Mouse (Mus musculus) CD4-positive, CD25-positive, alpha-beta regulatory T cell, adult 2 months (primary cell): ENCODE measurements at regions not wholly inside any gene's neighbourhood (a gene's known extent, or its start where the extent isn't known, plus 50 kb on each side); places are given as distances from the start of the nearest gene placed in this dataset.

ENCODE experiments used
- DNase-seq: peaks from one replicate; pipeline ENCODE4 v3.0.0-alpha.2; 2012; ENCODE audit warnings: low read depth, low spot score

- DNase-seq, result no peak
Measured at GRCm38 (mm10) chr5:75342599-75342998, 190.5 kb downstream of the Pdgfra start.

- no peak for DNase-seq
Measured at GRCm38 (mm10) chr5:75346836-75347773, 195.0 kb downstream of the Pdgfra start.

- no peak for DNase-seq
Measured at GRCm38 (mm10) chr5:75347774-75348116, 195.7 kb downstream of the Pdgfra start.

GRCm38 (mm10) chr5:75355266-75355665, 203.2 kb downstream of the Pdgfra start:
- no peak for DNase-seq

GRCm38 (mm10) chr5:75358869-75359268, 206.8 kb downstream of the Pdgfra start:
- DNase-seq, result no peak

GRCm38 (mm10) chr5:75363832-75364231, 210.9 kb upstream of the Kit start:
- no peak for DNase-seq

GRCm38 (mm10) chr5:75367282-75367681, 207.4 kb upstream of the Kit start:
- no peak for DNase-seq

GRCm38 (mm10) chr5:75368691-75369090, 206.0 kb upstream of the Kit start:
- DNase-seq, result no peak

GRCm38 (mm10) chr5:75372849-75373248, 201.9 kb upstream of the Kit start:
- peak; percentile 39 for DNase-seq

- no peak for DNase-seq
Measured at GRCm38 (mm10) chr5:75377311-75378300, 197.1 kb upstream of the Kit start.

GRCm38 (mm10) chr5:75378655-75379054, 196.1 kb upstream of the Kit start:
- peak; percentile 69 for DNase-seq

- DNase-seq, result no peak
Measured at GRCm38 (mm10) chr5:75380340-75380739, 194.4 kb upstream of the Kit start.

GRCm38 (mm10) chr5:75382138-75382537, 192.6 kb upstream of the Kit start:
- no peak for DNase-seq

GRCm38 (mm10) chr5:75387886-75388454, 186.7 kb upstream of the Kit start:
- DNase-seq, result peak; percentile 39

GRCm38 (mm10) chr5:75388699-75389260, 185.9 kb upstream of the Kit start:
- no peak for DNase-seq

GRCm38 (mm10) chr5:75389433-75389971, 185.2 kb upstream of the Kit start:
- no peak for DNase-seq

- DNase-seq, result no peak
Measured at GRCm38 (mm10) chr5:75398820-75399219, 175.9 kb upstream of the Kit start.

- DNase-seq, result no peak
Measured at GRCm38 (mm10) chr5:75401734-75402133, 173.0 kb upstream of the Kit start.

- no peak for DNase-seq
Measured at GRCm38 (mm10) chr5:75402631-75403030, 172.1 kb upstream of the Kit start.

- no peak for DNase-seq
Measured at GRCm38 (mm10) chr5:75403531-75403930, 171.2 kb upstream of the Kit start.

- no peak for DNase-seq
Measured at GRCm38 (mm10) chr5:75404601-75405285, 170.0 kb upstream of the Kit start.
